Mouse (Mus musculus) testis, adult 2 months (tissue): ENCODE measurements around the gene Ctse. TPM values are rescaled to one million over a fixed set of nuclear protein-coding genes. Genes with fewer than 3 reads are reported as not detected.

Source experiments
- H3K27ac ChIP-seq: fragments of 200-500 bp; 2 replicates; pipeline ENCODE4 v1.5.1; 2012; ENCODE audit warnings: low read depth, low read length; ENCODE audit not compliant: control insufficient read depth, insufficient read depth
- H3K27me3 ChIP-seq: fragments of 200-500 bp; 2 replicates; pipeline ENCODE4 v1.6.1; 2012; ENCODE audit warnings: mild to moderate bottlenecking, low read length, moderate library complexity; ENCODE audit not compliant: control insufficient read depth, insufficient read depth
- H3K36me3 ChIP-seq: fragments of 200-500 bp; 2 replicates; pipeline ENCODE4 v1.6.1; 2012; ENCODE audit warnings: mild to moderate bottlenecking, low read length; ENCODE audit not compliant: control insufficient read depth, insufficient read depth
- H3K4me1 ChIP-seq: fragments of 200-500 bp; 2 replicates; pipeline ENCODE4 v1.6.1; 2012; ENCODE audit warnings: low read length; ENCODE audit not compliant: control insufficient read depth, insufficient read depth
- H3K4me3 ChIP-seq: fragments of 200-500 bp; 2 replicates; pipeline ENCODE4 v1.5.1; 2012; ENCODE audit warnings: low read depth, mild to moderate bottlenecking, low read length, moderate library complexity, mixed read lengths; ENCODE audit not compliant: control insufficient read depth
- CTCF ChIP-seq: fragments of 200-500 bp; IDR thresholded peaks from 2 replicates; pipeline ENCODE4 v1.5.1; 2012; ENCODE audit warnings: low read depth, mild to moderate bottlenecking, inconsistent platforms, low read length, moderate library complexity; ENCODE audit not compliant: control insufficient read depth, insufficient read depth, insufficient replicate concordance
- POLR2A ChIP-seq: fragments of 200-500 bp; IDR thresholded peaks from 2 replicates; pipeline ENCODE4 v1.6.1; 2012; ENCODE audit warnings: low read depth, mild to moderate bottlenecking, inconsistent platforms, low read length, moderate library complexity; ENCODE audit not compliant: control insufficient read depth
- polyA plus RNA-seq: library from polyadenylated mRNA; depleted of rRNA; stranded (reverse); fragments of >200 nt; gene quantifications from 2 replicates; pipeline ENCODE4 v1.2.3, GENCODE M21; 2012

Gene Ctse
- polyA plus RNA-seq, 1 experiment, result 0.07 TPM

GRCm38 (mm10) chr1:131634495-131634894 is 3.6 kb upstream of the Ctse start:
- H3K27me3 ChIP-seq, result no peaks in the 10 kb centered on the region
- no peak overlapping the region for H3K4me3 ChIP-seq
- no peak for TF ChIP-seq CTCF
- no peaks in the 10 kb centered on the region for H3K4me1 ChIP-seq
- no peak overlapping the region for H3K27ac ChIP-seq
- H3K36me3 ChIP-seq, result no peaks in the 10 kb centered on the region

GRCm38 (mm10) chr1:131638541-131639421 is 675 bp downstream of the Ctse start:
- TF ChIP-seq POLR2A (no peak), CTCF (no peak)
- Histone ChIP-seq H3K36me3 (no peaks in the 10 kb centered on the region), H3K27me3 (no peaks in the 10 kb centered on the region), H3K27ac (no peak overlapping the region), H3K4me1 (no peaks in the 10 kb centered on the region), H3K4me3 (no peak overlapping the region)

DNA sequence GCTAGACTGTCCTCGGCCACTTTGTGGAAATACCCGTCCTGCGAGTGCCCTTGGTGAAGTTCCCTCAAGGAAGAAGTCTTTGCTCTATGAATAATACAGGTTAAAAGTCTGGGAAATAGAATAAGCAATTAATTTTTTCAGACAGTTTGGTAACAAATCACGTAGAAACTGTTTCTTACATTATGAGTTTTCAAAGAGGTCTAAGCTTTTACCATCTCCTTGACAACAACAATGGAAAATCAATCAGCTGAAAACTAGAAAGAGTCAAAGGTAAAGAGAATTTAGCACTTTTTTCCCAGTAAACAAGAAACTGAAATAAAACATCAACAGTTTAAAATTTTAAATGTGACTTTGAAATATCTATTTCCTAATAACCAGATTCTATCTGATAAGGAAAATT is 2.0 kb downstream of the Ctse start:
- no peaks in the 10 kb centered on the region for H3K36me3 ChIP-seq
- H3K27me3 ChIP-seq, result no peaks in the 10 kb centered on the region
- H3K4me3 ChIP-seq, result no peak overlapping the region
- TF ChIP-seq POLR2A, result no peak
- no peak for TF ChIP-seq CTCF
- no peaks in the 10 kb centered on the region for H3K4me1 ChIP-seq
- H3K27ac ChIP-seq, result no peak overlapping the region

GRCm38 (mm10) chr1:131641565-131641964 is 3.5 kb downstream of the Ctse start:
- Histone ChIP-seq H3K4me1 (no peaks in the 10 kb centered on the region), H3K27me3 (no peaks in the 10 kb centered on the region), H3K4me3 (no peak overlapping the region), H3K27ac (no peak overlapping the region), H3K36me3 (no peaks in the 10 kb centered on the region)
- TF ChIP-seq CTCF (no peak), POLR2A (no peak)

- H3K4me1 ChIP-seq, result no peaks in the 10 kb centered on the region
- TF ChIP-seq CTCF (no peak), POLR2A (no peak)
Measured at GRCm38 (mm10) chr1:131642251-131642650, 4.1 kb downstream of the Ctse start.

DNA sequence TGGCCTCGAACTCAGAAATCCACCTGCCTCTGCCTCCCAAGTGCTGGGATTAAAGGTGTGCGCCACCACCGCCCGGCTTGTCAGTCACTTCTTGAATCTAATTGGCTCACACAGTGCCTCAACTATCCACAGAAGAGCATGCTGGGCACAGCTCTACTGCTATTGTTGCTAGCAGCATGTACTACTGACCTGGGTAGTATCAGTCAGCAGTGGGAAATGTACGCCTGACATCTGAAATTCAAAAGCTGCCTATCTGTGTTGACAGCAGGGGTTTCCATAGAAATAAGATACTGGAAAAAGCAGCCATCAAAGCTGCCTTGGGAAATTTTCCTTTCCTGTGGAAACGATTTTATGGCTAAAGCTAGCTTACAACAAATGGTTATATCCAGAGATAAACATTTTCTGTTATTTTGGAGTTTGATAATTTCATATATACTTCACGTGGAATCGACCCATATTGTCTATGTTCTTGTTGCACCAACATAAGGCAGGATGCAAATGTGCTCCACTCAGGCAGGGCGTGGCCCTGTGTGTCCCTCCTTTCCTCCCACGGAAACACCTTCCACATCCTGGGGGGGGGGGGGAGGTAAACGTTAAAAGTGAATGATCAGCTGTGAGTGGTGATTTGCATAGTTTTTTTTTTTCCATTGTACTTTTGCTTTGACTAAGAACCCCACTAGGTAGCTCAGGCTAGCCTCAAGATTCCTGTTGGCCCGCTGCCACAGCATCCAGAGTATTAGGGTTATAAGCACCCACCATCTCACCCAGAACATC is 14.8 kb downstream of the Ctse start:
- TF ChIP-seq CTCF (no peak), POLR2A (no peak)
- Histone ChIP-seq H3K27me3 (no peaks in the 10 kb centered on the region), H3K4me1 (no peaks in the 10 kb centered on the region), H3K4me3 (no peak overlapping the region), H3K27ac (no peak overlapping the region), H3K36me3 (no peaks in the 10 kb centered on the region)

More at GRCm38 (mm10) chr1:131642251-131642650, 4.1 kb downstream of the Ctse start:
- Histone ChIP-seq H3K27ac (no peak overlapping the region), H3K27me3 (no peaks in the 10 kb centered on the region), H3K4me3 (no peak overlapping the region), H3K36me3 (no peaks in the 10 kb centered on the region)

DNA sequence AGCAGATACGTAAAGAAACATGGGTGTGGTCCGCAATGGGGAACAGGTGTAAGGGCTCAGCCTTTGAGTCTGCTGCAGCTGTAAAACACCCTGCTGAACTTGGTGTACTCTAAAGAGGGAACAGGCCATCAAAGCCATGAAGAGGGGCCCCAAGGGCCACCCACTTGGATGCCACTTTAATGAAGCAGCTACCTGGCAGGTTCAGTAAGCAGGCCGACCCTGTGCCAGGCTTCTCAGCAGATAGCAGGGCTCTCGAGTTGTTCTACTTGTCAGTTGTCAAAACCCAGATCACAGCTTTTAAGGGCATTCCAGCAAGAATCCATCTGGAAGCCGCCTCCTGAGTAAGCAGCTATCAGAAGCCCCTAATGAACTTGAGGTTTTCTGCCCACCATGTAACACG is 17.5 kb downstream of the Ctse start:
- Histone ChIP-seq H3K36me3 (no peaks in the 10 kb centered on the region), H3K27me3 (no peaks in the 10 kb centered on the region), H3K27ac (no peak overlapping the region), H3K4me1 (no peaks in the 10 kb centered on the region; the same call in 1 of the 2 replicates), H3K4me3 (no peak overlapping the region)
- no peak for TF ChIP-seq POLR2A
- TF ChIP-seq CTCF, result no peak
